Mouse (Mus musculus) fat pad, adult 2 months (tissue): ENCODE data around the gene Fam227a.

Experiments
- DNase-seq: peaks from one replicate; pipeline ENCODE4 v3.0.0-alpha.2; 2011; ENCODE audit warnings: low read depth, low spot score; ENCODE audit errors: extremely low read depth

The Fam227a gene

DNA sequence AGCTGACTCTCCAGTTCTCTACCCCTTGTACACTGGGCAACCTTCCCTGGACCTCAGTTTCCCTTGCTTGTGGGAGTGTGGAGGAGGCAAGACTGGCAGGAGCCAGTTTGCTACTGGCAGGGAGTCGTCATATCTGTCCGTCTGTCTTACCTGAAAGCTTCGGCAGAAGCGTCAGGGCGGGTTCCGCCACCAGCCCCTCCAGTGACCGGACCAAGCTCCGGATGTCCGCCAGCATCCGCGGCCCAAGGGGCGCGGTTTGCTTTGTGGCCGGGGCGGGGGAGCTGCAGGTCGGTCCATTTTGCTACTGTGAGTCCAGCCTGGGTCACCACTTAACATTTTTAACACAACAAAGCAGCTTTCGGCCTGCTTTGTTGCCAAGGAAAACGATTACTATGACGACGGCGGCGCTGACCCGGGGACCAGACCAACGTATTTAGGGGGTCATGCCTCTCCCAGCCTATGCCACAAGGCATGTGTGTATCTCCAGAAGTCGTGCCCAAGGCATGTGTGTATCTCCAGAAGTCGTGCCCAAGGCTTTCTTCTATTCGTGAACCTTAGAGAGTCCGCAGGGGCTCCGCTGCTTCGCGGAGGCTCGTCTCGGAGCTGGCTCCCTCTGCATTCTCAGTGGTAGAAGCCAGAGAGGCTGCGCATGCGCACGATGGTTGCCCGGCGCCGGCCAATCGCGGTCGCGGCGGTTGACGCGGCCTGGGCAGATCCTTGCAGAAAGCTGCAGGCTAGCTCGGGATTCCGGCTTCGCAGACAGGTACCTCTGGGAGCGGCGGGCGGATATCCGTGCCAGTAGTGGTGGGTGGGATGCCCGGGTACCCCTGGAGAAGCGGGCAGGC, at the start of gene Fam227a, which contains the start of gene Cby1:
TSS of gene Fam227a (minus strand) at position 426 of the 845 bp plus-strand sequence.
TSS of gene Cby1 (plus strand) at position 669 of the 845 bp plus-strand sequence.
- DNase-seq = no peak

DNA sequence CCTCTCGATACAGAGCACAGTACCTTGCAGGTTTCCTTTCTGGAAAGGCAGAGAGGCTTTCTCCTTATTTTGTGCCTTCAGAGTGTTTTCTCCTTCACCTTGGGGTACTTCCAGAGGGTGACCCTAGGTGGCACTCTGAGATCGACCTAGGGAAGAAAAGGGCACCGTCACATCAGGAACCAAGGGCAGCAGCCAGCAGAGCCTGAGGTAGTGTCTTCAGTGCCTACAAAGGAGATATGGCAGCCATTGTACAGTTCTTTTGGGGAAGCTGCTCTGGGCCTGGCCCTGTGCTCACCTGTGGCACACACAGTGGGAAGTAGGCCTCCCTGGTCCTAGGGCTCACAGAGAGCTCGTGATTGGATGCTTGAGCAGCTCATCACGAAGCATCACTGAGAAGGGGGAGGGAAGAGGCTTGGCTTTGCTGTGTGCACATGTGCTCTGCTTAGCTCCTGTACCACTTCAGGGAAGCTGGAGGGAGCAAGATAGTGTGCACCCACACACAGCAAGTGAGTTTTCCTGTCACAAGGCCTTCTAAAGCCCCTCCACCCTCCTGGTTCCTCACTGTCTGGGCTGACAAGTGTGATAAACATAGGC, 49.6 kb upstream of the Fam227a start:
- DNase-seq = no peak

DNA sequence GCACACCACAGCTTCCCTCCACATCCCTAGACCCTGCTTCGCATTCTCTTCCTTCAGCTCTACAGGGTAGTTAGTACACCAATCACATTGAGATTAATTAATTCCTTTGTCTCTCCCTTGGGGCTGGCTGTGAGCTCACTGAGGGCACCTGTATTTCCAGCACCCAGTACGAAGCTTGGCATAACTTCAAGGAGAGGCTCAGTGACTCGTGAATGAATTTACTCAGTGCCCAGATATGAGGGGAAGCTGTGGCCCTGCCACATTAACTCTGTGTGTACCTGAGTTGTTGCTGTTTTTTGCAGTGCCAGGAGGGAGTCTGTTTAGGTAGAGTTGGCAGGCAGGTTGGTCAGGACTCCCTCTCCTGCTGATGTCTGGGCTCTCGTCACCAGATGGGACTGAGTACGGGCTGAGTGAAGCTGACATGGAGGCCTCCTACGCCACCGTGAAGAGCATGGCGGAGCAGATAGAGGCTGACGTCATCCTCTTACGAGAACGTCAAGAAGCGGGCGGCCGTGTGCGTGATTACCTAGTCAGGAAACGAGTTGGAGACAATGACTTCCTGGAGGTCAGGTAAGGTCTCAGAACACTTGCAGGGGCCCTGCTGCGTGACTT, 48.0 kb upstream of the Fam227a start:
- no peak for DNase-seq

DNA sequence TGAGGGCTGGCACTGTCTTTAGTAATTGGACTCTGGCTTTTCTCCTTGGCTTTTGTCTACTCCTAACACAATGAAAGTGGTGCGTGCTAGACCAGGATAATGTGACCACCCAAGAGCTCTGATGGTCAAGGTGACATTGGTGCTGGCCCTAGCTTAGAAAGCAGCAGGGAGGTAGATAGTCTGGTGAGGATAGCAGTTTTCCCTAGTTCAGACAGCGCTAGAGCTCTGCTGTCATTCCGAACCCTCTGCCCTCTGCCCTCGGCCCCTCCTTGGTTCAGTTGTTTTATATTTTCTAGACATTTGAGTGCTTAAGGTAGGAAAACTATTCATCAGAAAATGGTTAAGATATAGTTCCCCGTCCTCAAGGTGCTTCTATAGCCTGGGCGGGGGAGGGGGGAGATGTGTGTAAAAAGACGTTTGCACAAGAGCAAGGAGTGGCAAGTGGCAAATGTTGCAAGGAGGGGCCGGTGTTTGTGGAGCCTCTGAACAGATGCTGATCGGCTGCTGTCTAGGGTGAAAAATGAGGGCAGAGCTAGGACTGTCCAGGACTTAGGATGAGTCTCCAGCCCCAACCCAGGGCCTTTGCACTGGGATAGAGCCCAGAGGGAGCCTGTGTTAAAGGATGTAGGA, 38.9 kb upstream of the Fam227a start:
- DNase-seq = no peak

DNA sequence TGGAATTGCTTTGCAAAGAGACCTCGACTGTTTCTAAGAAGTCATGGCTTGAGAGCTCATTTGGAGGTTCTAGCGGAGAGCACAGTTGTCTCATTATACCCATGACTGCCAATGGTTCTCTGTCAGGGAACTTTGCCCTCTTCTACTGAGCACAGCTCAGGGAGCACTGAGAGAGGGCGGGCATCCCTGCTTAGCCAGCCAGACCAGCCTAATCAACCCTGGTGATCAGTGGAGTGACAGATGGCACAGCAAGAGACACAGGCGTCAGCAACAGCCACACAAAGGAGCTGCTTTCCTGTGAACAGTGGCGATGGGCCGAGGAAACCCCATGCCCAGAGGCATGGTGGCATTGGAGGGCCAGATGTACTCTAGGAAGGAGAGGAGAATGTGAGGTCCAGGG, 38.3 kb upstream of the Fam227a start:
- DNase-seq = no peak

DNA sequence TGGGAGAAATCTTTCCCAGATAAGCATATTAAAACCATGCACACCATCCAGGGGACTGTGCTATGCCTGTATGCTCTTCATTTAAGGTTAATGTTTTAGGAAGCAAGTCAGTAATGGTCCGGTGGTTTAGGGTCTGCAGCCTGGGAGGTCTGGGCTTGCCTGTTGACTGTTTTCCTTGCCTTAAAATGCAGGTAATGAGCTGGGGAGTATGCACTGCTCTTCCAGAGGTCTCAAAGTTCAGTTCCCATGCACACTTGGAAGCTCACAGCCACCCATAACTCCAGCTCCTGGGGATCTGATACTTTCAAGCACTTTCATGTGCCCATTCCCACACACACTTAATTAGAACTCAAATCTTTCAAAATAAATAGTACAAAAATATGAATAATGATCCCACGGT, 37.8 kb upstream of the Fam227a start:
- DNase-seq = no peak

DNA sequence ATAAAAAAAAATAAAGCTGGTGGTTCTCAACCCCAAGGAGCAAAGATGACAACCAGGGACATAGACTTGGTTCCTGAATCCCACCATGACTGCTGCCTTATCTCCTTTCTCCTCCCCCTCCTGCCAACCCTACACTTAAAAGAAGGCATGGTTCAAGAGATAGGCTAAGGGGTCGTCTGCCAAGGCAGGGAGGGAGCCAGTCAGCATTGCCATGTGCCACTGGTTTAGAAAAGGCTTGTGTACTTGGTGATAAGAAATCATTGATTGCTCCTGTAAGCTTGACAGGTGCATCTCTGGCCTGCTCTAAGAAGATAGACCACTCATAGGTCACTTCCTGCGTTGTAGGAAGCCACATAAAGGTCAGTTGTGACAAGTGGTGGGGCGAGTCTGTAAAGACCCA, 36.8 kb upstream of the Fam227a start:
- DNase-seq = no peak

DNA sequence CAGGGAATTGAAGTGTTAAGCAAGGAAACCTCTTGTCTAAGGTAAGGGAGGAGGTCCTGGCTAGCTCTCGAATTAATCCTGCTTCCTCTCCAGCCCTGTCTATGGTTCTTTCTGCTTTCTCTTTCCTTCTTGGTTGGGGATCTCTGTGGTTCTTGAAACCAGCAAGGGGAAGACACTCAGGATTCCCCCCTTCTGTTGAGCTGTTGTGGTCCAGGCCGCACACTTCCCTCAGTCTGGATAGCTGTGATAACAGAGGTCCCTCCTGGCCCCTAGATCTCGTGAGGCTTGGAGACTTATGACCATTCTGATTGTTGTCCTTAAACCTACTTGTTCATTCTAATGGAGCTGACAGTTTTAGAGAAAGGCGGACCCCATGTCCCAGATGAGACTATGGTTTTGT, 35.8 kb upstream of the Fam227a start:
- no peak for DNase-seq

DNA sequence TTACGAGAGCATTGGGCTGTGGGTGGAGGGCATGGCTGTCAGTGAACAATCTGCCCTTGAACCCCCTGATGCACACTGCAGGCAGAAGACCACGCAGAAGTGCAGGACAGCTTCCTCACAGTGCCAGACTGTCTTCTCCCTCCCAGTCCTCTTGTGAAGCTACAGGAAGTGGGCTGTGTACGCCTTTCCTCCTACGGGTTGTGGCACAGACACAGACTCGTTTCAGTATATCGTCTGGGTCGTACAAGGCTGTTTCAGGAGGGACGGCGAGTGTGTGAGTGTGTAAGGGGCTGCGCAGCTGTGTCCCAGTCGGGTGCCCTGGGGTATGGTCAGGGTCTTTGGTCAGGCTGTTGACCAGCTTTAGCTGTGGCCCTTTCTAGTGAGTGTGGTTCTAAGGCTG, 35.0 kb upstream of the Fam227a start:
- DNase-seq = no peak

DNA sequence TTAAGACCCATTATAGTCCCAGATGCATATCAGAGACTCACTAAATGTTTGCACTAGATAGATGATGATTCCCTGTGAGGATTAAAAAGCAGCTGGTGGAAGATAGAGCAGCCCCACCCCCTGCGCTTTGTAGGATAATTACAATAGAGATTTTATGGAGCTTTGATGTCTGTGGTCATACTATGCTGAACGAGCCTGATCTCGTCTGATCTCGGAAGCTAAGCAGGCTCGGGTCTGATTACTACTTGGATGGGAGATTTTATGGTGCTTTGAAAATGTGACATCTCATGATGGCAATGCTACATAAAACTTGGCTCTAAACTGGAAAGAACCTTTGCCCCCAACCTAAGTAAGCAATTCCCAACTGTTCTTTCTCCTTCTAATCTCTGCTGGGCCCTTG, 33.6 kb upstream of the Fam227a start:
- DNase-seq = no peak

DNA sequence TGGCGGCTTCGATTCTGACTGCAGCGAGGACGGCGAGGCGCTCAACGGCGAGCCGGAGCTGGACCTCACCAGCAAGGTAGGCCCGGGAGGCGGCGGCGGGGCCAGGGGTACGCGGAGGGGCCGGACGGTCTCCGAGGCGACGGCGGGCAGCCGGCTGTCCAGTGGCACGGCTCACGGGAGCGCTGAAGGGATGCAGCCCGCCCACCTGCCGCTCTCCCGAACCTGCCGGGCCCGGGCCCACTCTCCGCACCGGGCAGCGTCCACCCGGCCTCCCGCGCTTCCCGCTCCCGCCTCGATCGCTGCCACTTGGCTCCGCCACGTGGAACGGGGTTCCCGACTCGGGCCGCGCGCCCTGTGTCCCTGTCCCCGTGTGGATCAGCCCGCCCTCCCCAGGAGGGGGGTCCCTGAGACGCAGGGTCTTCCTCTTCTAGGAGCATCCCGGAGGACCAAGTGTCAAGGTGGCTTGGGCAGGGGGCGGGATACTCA, 32.3 kb upstream of the Fam227a start:
- DNase-seq = no peak

DNA sequence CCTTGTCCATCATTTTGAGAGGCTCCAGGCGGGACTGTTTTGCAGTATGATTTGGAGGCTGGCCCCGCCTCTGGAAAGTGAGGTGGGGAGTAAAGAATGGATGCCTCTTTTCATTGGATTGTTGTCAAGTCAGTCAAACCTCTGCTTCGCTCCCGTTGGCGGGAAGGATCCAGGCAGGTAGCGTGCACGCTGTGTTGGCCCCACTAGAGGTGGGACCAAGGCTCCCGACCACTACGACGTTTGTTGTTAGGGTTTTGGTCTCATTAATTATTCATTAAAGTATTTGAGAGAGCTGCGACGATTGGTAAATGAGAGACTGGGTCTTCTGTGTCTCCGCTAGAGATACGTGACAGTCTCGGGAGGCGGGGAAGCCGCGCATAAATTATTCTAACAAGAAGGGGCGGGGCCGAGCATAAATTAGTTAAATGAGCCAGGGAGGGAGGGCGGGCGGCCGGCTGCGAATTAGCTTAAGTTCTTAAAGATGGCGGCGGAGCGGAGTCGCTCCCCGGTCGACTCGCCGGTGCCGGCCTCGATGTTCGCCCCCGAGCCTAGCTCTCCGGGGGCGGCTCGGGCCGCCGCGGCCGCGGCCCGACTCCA, 31.8 kb upstream of the Fam227a start, which contains the start of gene Gtpbp1:
TSS of gene Gtpbp1 (plus strand) at position 420 of the 597 bp plus-strand sequence.
- DNase-seq = peak; percentile 99

DNA sequence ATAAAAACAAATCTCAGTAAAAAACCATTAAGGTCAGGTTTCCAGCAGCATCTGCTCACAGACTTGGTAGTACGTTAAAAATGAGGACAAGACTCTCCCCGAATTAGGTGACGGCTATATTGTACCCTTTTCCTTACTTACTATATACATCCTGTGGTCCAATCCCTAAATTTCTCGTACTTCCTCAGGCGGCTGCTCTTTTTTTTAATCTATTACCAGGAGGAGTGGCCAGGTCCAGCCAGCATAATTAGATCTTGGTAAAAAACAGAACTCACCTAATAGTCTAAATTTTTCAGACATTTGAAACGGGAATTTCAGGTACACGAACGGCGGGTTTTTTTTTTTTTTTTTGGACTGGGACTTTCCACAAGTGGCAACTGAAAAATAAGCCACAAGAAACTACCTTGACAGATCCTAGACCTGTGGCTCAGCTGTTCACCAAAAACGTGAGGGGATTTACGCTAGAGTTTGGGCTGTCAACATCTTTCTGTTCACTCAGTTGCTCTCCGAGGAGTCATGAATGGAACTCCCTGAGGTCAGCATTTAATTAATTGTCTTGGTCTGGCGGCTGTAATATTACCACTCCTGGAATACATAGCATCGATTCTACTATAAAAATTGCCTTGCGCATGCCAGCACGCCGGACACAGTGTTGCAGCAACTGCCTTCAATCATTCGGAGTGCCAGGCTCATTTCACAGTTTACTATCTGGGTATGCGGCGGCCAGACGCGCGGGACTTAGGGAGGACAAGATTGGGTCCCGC, 31.1 kb upstream of the Fam227a start:
- no peak for DNase-seq

DNA sequence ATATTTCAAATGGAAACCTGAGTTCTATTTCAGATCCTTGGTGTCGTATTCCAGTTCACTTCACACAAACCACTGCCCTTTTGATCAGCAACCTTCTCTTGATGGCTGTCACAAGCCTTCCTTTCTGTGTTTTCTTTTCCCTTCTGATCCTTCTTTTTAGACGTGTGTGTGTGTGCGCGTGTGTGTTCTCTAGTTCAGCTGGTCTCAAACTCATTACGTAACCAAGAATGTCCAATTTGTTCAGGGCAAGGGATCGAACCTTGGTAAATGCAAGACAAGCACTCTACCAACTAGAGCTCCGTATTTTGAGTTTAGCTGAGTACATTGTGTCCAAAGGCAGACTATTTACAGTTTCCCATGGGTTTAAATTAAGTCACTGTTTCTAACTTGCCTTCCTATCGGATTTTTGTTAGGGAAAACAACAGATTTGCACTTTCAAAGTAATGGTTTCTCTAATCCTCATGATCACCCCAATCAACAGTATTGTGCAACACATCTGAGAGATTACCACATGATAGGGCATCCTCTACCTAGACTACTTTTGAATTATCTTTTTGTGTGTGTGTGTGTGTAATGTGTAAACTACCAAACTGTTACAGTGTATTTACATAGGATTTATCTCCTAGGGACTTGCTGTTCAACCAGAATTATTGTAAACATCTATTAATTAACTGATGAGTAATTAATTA, 29.7 kb upstream of the Fam227a start:
- DNase-seq = no peak

DNA sequence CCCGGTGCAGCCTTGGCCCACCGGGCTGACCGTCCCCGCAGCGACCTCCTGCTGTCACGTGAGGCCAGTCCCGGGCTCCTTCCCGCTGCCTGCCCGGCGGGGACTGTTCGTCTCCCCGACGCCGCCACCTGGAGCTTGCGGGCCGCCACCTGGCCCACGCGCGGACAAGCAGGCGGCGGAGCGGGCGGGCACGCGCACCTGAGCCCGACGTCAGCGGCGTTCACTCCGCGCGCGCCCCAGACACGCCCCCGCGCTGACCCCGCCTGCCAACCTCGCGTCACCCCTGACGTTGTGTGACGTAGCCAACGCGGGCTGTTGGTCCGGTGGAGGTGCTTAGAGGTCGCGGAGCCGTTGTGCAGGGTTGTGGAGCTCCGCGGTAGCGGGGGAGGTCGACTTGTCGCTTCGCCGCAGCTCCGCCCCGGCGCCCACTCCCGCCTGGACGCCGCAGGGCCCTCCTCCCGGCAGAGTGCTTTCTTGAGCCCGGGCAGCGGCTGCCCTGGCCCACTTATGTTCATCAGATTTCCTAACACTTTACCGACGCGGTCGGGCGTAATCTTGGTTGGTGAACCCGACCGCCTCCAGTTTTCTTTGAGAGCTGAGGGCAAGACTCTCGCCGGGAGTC, 29.0 kb upstream of the Fam227a start, which contains the start of gene Josd1:
TSS of gene Josd1 (minus strand) at position 274 of the 622 bp plus-strand sequence.
- no peak for DNase-seq

DNA sequence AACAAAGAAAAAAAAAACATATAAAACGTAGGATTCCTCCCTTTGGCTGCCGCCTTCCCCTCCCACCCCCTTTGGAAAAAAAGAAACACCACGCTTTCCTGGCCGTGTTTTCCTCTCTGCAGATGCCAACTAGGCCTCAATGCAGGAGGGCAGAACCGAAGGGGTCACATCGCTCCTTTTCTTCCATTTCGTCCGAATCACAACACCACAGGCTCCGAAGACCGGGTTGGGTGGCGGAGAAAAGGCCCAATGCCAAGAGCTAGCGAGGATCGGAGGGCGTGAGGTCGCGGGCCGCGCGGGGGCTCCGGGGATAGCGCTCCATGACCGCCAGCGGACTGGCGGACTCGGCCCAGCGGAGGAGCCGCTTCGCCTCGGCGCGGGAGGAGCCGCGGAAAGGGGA, 28.4 kb upstream of the Fam227a start:
- no peak for DNase-seq

DNA sequence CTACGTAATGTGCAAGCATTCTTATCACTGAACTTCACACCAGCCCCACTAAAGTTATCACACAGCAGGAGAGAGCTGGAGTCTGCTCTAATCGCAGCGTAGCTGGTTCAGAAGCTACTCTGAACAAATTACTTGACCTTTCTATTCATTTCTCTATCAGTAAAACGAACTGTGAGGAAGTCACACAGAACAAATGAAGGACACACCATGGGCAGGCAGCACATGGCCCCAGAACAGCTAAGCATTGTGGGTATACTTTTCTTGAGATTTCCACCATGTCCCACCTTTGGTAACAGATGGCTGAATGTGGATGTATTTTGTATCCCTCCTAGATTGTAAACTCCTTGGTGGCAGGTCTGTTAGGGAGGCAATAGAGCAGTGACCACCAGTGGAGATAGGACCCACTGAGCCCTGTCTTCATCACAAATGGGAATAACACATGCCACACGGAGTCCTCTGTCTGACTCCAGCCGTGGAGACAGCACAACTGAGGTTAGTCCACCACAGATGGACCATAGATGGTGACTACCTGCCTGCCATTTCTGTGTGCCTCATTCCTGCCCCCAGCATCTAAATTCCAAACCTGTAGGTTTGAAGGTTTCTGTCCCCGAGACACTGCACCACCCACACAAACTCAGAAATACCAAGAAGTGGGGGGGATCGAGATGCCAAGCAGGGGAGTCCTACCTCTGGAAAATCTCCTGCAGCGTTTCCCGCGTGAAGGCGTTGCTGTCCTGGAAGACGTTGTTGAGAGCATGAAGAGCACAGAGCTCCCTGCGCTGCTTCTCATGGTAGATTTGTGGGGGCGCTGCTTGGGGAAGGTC, 27.5 kb upstream of the Fam227a start:
- no peak for DNase-seq

DNA sequence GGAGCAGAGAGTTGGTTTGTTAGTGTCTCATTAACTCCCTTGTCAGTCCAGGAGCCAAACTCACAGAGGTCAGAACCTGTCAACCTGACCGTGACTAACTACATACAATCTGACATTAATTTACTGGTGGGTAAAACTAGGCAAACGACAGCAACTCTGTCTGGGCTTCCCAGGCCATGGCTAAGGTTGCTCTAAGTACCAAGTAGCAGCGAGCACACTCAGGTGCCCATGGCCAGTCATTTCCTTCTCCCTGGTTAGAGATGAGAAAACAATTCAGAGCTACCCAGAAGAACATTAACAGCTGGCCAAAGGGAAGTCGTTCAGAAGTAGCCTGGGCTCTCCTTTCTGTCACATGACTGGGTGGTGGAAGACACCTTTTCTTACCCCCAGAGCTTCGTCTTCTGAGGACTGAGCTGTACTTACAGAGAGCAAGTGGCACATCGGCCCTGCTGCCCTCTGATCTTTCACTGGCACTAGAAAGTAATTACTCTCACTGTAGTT, 26.4 kb upstream of the Fam227a start:
- DNase-seq = no peak
